Mouse (Mus musculus): ENCODE data around the gene Foxa1.

Gene Foxa1

DNA sequence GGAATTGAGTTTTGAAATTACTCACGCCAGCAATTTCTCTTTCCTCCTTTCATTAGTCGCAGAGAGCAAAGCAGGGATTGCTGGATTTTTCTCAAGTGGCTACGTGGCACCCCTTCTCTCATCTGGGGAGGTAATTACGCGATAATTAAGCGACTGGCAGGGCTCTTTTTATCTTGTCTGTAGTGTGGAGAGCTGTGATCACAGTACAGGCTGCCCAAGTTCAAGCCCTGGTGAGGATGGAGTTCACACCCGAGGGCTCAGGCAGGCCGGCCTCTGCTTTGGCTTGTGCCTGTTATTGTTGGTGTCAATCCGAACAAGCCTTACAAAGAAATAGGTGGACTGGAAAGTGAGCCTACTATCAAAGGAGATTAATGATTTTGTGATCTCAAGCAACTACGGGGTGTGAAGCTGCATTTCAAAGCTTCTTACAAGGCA, 7.1 kb downstream of the Foxa1 start:
- DNase-seq = no peak

DNA sequence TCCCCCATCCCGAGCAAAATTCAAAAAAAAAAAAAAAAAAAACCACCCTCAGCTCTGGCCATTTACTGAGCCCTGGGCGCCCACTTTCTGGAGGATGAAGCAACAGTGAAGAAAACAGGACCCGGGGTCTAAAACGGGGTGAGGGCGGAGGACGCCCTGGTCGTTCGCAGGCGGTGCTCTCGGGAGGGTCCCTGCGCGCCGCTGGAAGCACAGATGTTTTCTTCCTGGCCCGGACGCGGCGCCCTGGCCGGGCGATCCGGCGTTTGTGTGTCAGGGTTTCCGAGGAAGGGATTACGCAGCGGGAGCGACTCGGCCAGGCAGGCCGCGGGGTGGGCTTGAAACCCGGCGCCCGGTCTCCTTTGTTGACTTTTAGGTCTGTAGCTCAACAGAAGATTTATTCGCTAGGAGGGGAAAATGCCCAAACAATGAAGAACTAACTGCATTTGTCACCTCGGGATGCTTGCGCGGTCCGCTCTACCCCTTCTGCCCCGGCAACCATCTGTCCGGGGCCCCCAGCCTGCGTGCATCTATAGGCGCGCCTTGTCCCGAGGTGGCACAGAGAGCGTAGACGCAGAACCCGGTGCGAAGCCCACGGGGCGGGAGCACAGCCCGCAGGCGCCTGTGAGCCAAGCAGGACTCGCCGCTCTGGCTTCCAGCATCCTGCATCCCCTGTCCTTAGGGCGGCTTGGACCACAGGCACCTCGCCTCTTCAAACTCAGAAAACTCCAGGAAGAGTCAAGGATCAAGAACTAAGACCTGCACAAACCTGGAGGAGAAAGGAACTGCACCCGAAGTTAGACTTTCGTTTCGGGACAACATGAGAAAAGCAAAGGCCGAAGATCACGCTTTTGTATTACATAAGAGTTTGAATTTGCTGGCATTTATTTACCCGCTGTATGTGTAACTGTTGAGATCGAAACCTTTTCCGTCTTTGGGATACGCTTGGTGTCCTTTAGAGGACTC, 7.8 kb downstream of the Foxa1 start:
- no peak for DNase-seq

DNA sequence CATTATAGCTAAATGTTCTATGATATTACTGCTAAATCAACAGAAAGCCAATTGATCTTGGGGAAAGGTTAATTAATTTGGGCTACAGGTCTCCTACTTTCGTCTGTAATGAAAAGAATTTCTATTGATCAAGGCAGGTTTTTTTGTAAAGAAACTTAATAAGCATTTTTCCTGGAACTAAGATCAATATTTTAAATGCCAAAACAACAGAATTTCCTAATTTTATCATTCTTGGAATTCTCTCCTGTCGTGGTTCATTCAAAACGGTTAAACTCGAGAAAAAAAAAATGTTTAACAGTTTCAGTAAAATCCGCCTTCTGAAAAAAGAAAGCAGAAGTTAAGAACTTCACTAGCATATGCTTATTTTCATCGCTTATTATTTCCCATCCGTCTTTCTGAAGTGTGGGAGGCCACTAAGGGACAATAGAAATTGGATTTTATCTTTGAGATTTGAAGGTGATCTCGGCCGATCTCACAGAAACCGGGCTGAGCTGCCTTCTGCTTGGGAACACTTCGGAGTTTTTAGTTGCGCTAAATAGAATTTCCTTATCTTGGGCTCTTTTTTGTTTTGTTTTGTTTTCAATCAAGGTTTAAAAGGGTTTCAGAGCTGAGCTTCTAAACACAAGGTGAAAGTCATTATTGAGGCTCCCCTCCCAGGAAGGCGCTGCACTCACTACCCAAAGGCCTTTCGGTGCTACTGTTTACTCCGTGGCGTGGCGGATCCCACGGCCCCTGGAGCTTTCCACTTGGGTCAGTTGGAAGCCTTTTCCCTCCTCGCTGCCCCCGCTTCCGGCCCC, 8.7 kb downstream of the Foxa1 start:
- no peak for DNase-seq

DNA sequence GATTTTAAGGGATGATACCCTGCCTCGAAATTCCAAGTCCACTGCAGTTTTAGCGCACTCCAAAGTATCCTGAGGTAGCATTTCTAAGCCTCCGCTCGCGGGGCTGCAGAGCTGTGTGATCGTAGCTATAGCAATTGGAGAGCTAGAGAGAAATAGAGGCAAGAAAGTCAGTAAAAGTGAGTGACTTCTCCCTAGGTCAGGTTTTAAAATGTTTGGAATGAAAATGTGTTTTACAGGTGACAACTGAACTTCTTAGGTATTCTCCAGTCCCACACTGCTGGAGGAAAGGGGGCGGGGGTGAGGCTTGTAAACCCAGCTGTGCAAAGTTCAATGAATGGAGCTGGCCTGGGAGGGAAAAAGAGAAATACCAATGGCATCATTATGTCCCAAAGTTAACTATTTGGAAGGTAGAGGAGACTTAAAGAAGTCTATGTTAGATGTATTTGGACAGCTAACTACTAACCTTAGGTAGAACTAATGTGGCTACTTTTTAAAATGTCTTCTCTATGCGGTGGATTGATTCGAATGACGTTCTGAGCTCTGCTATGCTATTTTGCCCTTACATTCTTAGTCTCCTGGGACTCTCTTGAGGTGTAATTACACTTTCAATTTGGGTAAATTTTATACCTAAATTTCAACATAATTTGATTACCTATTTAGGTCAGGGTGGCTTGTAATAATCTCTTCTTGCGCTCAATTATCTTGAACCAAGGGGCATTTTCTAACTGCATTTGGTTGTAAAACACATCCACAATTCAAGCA, 9.6 kb downstream of the Foxa1 start:
- DNase-seq = no peak

DNA sequence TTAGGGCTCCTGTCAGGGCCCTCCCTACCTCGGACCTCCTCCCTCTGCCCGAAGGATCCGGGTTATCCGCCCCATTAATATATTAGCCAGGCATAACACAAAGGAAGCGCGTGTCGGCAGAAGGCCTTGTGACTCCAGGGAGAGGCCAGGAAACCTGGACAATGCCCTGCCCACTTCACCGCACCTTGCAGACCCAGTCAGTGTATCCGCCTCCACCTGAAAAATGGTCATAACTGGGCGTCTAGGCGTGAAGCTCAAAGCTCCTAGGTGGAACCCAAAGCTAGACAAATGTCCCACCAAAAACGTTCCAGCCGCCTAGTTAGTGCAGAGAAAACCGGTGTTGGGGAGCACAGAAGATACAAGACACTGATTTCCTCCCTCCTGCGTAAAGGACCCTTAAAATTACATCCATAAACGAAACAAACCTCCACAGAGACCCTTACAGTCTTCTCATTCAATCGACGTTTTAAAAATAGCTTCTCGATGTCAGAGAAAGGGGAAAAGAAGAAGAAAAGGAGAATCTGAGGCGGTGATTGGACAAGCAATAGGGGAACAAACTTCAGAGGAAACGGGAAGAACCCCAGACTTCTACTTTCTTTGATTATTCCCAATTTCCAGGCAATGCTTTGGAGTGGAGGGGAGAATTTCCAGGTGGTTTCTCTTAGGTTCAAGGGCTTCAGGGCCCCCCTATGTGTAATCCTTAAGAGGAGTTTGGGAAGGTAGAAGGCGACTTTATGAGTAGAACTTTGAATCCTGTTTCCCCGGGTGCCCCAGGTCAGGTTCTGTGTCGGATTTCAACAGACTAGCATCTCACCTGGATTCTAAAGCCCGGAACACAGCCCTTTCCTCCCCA, 10.4 kb downstream of the Foxa1 start:
- DNase-seq = no peak

DNA sequence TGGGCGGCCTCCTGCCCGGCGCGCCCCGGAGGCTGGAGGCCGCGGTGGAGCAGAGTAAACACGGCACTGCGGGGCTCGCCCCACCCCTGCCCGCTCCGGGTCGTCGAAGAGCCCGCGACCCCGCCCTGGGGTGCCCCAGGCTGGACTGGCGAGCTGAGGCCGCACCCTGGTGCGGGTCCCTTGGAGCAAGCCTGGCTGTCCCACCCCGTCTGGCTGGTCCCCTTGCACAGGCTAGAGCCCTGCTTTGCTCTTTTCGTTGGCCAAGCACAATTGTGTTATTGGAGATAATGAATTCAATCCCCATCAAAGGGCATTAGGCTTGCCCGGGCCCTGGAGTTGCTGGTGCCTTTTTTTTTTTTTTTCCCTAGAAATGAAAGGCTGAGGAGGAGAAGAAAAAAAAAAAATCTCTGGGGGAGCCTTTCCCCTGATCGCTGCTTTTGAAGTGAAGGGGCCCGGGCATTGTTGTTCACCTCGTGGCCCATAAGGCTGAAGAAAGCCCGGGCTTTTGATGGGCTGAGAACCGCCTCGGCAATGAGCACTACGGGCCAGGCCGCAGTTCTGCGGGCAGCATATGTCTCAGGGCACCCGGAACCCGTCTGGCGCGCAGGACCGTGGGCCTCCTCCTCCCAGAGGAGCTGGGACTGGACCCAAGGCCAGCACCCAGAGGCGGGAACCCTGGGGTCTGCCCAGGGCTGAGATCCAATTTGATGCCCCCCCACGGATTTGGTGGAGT, 11.7 kb downstream of the Foxa1 start:
- DNase-seq = no peak

DNA sequence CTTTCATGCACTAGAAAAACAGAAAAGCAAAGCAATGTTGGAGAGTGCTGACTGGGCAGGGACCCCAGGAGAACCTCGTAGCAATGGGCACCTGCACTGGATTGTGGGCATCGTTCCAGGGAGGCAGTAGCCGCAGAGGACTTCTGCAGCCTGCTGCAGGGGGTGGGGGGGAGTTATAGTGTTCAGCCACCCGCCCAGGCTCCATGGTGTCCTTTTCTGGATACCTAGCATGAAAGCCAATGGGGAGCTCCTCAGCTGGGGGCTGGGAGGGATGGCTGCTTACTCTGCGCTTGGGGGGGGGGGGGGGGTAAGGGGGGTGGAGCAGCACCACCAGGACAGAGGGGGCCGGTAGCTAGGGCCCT, 12.2 kb downstream of the Foxa1 start:
- DNase-seq = no peak

DNA sequence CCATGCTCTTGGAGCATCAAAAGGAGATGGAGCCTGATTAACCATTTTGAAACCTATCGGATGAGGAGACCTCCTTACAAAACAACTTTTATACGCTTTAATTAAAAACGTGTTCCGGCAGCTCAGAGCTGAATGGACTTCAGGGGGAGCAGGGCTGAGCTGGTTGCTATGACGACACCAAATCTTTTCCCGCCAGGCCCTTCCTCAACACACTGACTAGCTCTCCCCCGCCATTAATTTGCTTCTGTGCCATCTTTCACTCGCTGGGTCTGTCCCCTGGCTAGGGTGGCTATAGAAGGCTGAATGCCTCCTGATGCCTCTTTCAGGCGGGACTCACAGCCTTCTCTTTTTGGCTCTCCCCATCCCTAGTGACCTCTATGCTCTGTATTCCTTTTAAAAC, 16.2 kb downstream of the Foxa1 start:
- DNase-seq = no peak

DNA sequence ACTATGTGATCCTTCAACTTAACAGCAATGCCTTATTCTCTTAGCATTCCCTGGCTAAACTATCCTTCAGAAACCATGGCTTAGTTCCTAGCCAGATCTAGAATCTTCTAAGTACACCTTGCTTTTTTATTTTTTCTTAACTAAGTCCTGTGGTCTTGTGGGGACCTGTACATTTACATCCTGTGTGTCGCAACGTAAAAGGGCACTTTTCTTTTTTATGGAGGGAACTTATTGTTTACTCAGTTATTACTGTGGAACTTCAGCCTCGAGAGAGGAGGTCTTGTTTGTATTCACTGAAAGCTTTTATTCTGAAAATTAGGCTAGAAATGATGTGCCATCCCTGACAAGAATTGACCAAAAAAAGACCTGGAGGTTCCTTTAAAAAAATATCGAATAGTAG, 18.4 kb downstream of the Foxa1 start:
- no peak for DNase-seq

DNA sequence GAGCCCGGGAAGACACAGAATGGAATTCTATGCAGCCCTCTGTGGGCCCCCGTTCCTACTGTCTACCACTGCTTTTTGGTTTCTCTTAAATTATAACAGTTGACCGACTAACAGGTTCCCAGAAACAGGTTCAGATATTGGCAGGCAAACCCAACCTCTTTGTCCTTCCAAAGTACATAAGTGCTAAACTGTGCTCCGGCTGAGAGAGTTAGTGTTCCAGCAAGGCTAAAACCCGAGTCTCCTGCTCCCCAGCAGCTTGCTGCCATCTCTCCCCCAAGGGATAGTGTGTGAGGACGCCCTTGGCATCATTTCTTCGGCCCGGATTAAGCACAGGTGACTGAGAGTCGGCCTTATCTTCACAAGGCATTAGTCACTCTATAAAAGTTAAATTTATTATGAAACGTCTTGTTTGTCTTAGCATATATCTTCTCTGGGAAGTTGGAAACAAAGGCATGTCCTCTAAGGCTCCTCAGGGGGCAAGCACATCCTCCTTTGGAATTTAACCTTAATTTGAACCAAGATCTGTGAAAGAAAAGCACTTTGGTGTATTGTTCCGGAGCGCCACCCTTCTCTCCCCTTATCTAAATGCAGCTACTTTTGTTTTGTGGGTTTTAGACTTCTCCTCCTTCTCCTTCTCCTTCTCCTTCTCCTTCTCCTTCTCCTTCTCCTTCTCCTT, 30.9 kb downstream of the Foxa1 start:
- DNase-seq = no peak

DNA sequence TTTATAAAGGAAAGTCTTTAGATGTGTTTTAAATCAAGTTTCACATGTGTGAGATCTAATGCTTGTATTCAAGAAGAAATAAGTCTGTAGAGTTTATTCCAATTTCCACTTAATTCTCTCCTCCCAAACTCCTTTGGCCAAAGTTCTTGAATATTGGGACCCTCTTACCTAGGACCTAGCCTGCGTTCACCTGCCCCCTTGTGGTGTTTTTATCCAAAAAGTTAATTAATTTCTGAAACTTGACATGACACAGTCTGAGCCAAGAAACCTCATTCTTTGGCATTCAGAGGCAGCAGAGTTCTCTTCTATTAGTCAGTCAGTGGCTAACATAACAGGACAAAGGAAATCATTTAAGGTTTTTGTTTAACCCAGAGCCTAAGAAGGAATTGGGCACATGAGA, 32.2 kb downstream of the Foxa1 start:
- no peak for DNase-seq

DNA sequence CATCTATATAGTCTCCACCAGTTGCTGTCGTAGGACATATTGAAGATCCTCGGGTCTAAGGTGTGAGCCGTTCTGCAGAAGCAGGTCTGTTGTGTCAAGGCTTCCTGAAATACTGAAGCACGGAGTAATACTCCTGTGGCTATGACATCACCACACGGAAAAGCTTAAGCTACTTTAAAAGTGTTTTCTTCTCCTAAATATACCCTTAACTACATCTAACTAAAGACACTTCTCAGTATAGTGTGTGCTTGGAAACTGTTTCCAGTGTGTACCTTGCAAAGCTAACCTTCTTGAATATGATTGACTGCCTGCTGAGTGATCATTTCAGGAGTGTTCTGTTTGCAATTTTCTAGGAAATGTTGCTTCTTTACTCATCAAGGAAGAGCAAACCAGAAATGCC, 35.2 kb downstream of the Foxa1 start:
- DNase-seq = no peak

DNA sequence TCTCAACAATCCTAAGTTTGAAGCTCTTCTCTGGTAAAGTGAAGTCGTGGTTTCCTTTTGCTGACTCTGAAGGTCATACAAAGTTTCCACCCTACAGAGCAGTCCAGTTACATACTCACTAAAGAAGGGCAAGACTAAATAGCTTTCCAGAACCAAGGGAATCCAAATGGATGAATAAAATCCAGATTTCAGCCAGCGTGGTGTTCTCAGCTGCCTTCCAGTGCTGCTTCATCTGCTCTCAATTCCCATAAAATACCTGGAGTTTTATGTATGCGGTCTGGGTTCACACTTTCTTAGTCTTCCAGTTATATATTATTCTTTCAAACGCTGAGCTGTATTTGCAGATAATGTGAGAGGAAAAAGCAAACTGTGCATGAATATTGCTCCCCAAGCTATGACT, 35.6 kb downstream of the Foxa1 start:
- DNase-seq = no peak

DNA sequence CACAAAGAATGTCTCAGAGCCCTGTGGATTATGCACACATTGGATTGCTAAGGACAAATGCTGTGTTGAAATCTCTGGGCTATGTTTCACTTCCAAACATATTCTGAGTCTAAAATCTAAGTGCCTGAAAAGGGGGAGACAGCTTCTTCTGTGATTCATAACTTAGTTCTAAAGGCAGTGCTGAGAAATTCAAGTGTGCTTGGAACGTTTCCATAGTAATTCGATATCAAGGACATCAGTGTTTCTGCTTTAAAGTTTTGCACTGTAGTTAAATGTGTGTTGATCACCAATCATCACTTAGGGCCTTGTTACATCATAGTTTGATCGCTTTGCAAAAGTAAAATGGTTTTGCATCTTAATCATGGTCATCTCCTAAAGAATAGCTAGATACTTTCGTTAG, 37.0 kb downstream of the Foxa1 start:
- no peak for DNase-seq

DNA sequence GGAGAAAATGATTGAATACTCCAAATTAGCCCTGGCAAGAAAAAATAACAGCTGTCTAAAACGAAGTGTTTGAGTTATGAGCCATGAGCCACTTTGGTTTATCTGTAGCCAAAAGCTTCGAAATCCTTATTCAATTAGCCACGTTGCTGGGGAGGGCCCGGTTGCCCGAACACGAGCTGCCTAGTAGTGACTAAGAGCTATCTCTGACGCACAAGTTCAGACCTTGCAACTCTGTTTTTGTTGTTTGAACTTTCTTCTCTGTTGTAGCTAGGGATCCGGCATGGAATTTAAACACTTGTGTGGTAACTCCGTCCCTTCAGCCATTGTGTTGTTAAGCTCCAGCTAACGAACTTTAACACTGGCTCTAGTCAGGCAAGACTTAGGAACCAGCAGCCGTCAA, 37.8 kb downstream of the Foxa1 start:
- DNase-seq = no peak

DNA sequence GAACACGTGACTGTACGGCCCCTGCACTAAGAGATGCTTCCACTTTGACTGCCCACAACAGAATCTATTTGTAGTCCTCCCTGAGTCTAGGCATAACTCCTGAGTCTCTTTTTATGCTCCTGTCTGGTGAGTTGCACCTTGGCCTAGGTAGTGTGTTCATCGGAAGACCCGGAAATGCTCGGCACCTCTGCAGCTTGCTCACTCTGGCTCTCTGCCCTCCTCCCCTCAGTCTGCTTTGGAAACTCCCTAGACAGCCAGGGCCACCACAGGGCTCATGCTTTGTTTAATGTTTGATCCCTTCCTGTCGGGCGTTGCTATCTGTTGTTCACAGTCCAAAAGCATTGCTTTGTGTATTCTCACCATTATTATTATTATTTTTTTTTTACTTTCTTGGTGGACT, 41.4 kb downstream of the Foxa1 start:
- no peak for DNase-seq

DNA sequence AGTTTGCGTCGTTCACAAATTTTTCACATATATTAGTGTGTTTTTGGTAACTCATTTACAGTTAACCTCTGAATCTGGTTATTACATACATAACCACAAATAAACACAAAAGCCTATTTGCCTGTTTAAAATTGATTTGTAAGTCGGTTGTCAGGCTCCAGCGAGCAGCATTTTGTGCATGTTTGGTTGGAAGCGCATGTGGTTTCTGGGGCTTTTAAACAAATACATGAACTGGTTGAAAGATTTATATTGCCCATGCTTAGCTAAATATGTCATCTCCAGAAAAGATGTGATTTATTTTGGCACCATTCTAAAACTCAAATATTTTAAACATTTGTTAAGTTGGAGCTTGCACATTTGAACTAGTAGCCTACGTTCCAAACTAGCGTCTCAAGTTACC, 46.5 kb downstream of the Foxa1 start:
- DNase-seq = no peak

DNA sequence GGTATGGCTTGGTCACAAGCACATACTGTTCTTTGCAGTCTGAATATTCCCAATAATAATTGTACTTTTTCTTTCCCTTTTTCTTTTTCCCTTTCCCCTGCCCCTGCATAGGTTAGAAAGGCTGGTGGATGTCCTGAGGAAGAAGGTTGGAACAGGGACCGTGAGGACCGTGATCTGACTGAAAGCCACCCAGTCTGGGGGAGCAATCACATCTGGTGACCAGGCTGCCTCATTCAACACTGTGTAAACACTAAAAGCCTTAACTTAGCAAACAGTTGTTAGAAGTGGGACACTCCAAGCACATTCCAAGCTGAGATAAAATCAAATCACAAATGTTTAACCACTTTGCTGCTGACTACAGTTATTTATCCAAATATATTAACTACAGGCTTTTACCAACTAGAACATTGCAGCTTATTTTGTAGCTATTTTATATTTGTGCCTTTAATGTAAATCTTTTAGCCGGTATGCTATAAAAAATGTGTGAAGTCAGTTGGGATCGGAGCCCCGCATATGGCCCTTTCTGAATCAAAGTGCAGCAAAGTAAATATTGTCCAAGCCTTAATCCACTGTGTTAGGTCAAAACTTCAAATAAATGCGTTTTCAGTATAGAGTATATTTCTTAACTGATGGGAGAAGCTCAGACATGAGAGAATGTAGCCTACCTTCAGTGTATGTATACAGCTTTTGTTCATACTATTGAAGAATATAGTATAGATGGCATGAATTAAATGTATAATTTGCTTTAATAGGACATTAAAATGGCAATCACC, 50.2 kb downstream of the Foxa1 start:
- no peak for DNase-seq
